Mouse (Mus musculus) intestine, embryonic 14.5 days (tissue): ENCODE results near the gene Dscaml1. TPM values are rescaled to one million over a fixed set of nuclear protein-coding genes. Genes with fewer than 3 reads are reported as not detected.
A peak's percentile ranks its signal among the peaks of the same experiment; 100 is the strongest.

Experiments used
- ATAC-seq: fragments of 200-750 bp; cut with Nextera tagmentation; replicated peaks from 2 replicates; pipeline ENCODE4 v1.8.0; 2017; ENCODE audit warnings: low read depth, moderate number of reproducible peaks, moderate TSS enrichment, moderate library complexity; ENCODE audit not compliant: low FRiP score, low TSS enrichment
- DNase-seq: peaks from one replicate; pipeline ENCODE4 v3.0.0-alpha.2; 2018; ENCODE audit warnings: low spot score
- H3K27ac ChIP-seq: fragments of 300-500 bp; sonication (generic); 2 replicates; pipeline ENCODE4 v1.5.1; 2014; ENCODE audit warnings: low read depth, mild to moderate bottlenecking, control low read depth
- H3K27me3 ChIP-seq: fragments of 300-500 bp; sonication (generic); replicated peaks from 2 replicates; pipeline ENCODE4 v1.6.1; 2014; ENCODE audit warnings: low read length, control low read depth; ENCODE audit not compliant: control insufficient read depth, insufficient read depth
- H3K36me3 ChIP-seq: fragments of 300-500 bp; sonication (generic); 2 replicates; pipeline ENCODE4 v1.6.1; 2014; ENCODE audit warnings: low read length, control low read depth; ENCODE audit not compliant: control insufficient read depth, insufficient read depth
- H3K4me1 ChIP-seq: fragments of 300-500 bp; sonication (generic); replicated peaks from 2 replicates; pipeline ENCODE4 v1.6.1; 2014; ENCODE audit warnings: low read length, control low read depth, mixed read lengths; ENCODE audit not compliant: control insufficient read depth, insufficient read depth
- H3K4me2 ChIP-seq: fragments of 300-500 bp; sonication (generic); 2 replicates; pipeline ENCODE4 v1.6.1; 2014; ENCODE audit warnings: low read length
- H3K4me3 ChIP-seq: fragments of 300-500 bp; sonication (generic); 2 replicates; pipeline ENCODE4 v1.5.1; 2014; ENCODE audit warnings: low read depth, low read length, control low read depth, mixed read lengths
- H3K9ac ChIP-seq: fragments of 300-500 bp; sonication (generic); 2 replicates; pipeline ENCODE4 v1.6.1; 2014; ENCODE audit warnings: mild to moderate bottlenecking, low read length
- H3K9me3 ChIP-seq: fragments of 300-500 bp; sonication (generic); 2 replicates; pipeline ENCODE4 v1.6.1; 2016; ENCODE audit warnings: low read length, control low read depth; ENCODE audit not compliant: control insufficient read depth
- WGBS: fragments of 180-500 bp; shearing (Covaris S2); extraction: QIAGEN DNeasy Blood & Tissue Kit; methylation state at CpG from one replicate; pipeline ENCODE4 v1.1.7; 2014; 5-methylcytosine and 5-hydroxymethylcytosine counted together
- polyA plus RNA-seq: library from polyadenylated mRNA; unstranded; fragments of >200 nt; fragmentation: Nextera tagmentation; extraction: Ambion mirVana; gene quantifications from 2 replicates; pipeline ENCODE4 v1.2.1, GENCODE M21; 2014

Gene Dscaml1
- polyA plus RNA-seq, 1 experiment from 2014 or later, result 0.41 TPM

- WGBS, result 52% methylated on average over 11 of the region's 11 CpGs
- H3K4me3 ChIP-seq, result no peak overlapping the region
Observed at GRCm38 (mm10) chr9:45682461-45682998, 256.1 kb downstream of the Dscaml1 start.

GRCm38 (mm10) chr9:45693424-45694237 is 267.2 kb downstream of the Dscaml1 start:
- WGBS, result 43% methylated on average over 10 of the region's 10 CpGs

More at GRCm38 (mm10) chr9:45682461-45682998, 256.1 kb downstream of the Dscaml1 start:
- Histone ChIP-seq H3K36me3 (no peaks in the 10 kb centered on the region), H3K4me2 (no peak overlapping the region), H3K27ac (no peak overlapping the region), H3K4me1 (peaks cover 3% of the 10 kb centered on the region; the same call in 1 of the 2 replicates), H3K27me3 (no peaks in the 10 kb centered on the region), H3K9ac (no peak overlapping the region), H3K9me3 (no peaks in the 10 kb centered on the region)
- no peak for DNase-seq
- ATAC-seq, result no peak

GRCm38 (mm10) chr9:45694256-45694655 is 267.8 kb downstream of the Dscaml1 start:
- H3K36me3 ChIP-seq, result no peaks in the 10 kb centered on the region
- no peak overlapping the region for H3K4me3 ChIP-seq
- peaks cover 6% of the 10 kb centered on the region; the same call in 1 of the 2 replicates for H3K4me1 ChIP-seq
- H3K9ac ChIP-seq, result no peak overlapping the region
- ATAC-seq (no peak), DNase-seq (no peak)
- no peak overlapping the region for H3K27ac ChIP-seq
- H3K9me3 ChIP-seq, result no peaks in the 10 kb centered on the region
- WGBS, result 23% methylated on average over 2 of the region's 2 CpGs
- no peak overlapping the region for H3K4me2 ChIP-seq
- H3K27me3 ChIP-seq, result no peaks in the 10 kb centered on the region

More at GRCm38 (mm10) chr9:45693424-45694237, 267.2 kb downstream of the Dscaml1 start:
- ATAC-seq (no peak), DNase-seq (no peak)
- Histone ChIP-seq H3K4me1 (peaks cover 6% of the 10 kb centered on the region; the same call in 1 of the 2 replicates), H3K9ac (no peak overlapping the region), H3K27ac (no peak overlapping the region), H3K9me3 (no peaks in the 10 kb centered on the region), H3K4me3 (no peak overlapping the region), H3K36me3 (no peaks in the 10 kb centered on the region), H3K4me2 (no peak overlapping the region), H3K27me3 (no peaks in the 10 kb centered on the region)

- Histone ChIP-seq H3K4me3 (no peak overlapping the region), H3K4me1 (no peaks in the 10 kb centered on the region), H3K9ac (no peak overlapping the region), H3K4me2 (no peak overlapping the region), H3K9me3 (no peaks in the 10 kb centered on the region), H3K36me3 (no peaks in the 10 kb centered on the region), H3K27me3 (no peaks in the 10 kb centered on the region), H3K27ac (no peak overlapping the region)
- WGBS, result 66% methylated on average over 10 of the region's 10 CpGs
- no peak for DNase-seq
- no peak for ATAC-seq
Observed at GRCm38 (mm10) chr9:45699171-45699570, 272.7 kb downstream of the Dscaml1 start.

GRCm38 (mm10) chr9:45703236-45703635 is 276.8 kb downstream of the Dscaml1 start:
- no peak overlapping the region for H3K4me3 ChIP-seq
- no peaks in the 10 kb centered on the region for H3K4me1 ChIP-seq
- no peak for ATAC-seq
- H3K36me3 ChIP-seq, result no peaks in the 10 kb centered on the region
- no peaks in the 10 kb centered on the region for H3K9me3 ChIP-seq
- no peak for DNase-seq
- no peaks in the 10 kb centered on the region for H3K27me3 ChIP-seq
- 84% methylated on average over 3 of the region's 3 CpGs for WGBS
- H3K9ac ChIP-seq, result no peak overlapping the region
- H3K4me2 ChIP-seq, result no peak overlapping the region
- no peak overlapping the region for H3K27ac ChIP-seq

GRCm38 (mm10) chr9:45704441-45704840 is 278.0 kb downstream of the Dscaml1 start:
- no peaks in the 10 kb centered on the region for H3K9me3 ChIP-seq

GRCm38 (mm10) chr9:45710300-45710699 is 283.9 kb downstream of the Dscaml1 start:
- peak; percentile 79 for DNase-seq
- Histone ChIP-seq H3K4me3 (no peak overlapping the region), H3K9me3 (no peaks in the 10 kb centered on the region), H3K9ac (no peak overlapping the region), H3K27me3 (no peaks in the 10 kb centered on the region), H3K4me1 (no peaks in the 10 kb centered on the region), H3K27ac (no peak overlapping the region), H3K36me3 (no peaks in the 10 kb centered on the region), H3K4me2 (no peak overlapping the region)
- ATAC-seq, result no peak
- WGBS, result 63% methylated on average over 11 of the region's 11 CpGs

More at GRCm38 (mm10) chr9:45704441-45704840, 278.0 kb downstream of the Dscaml1 start:
- WGBS, result 84% methylated on average over 3 of the region's 3 CpGs
- Histone ChIP-seq H3K4me3 (no peak overlapping the region), H3K27me3 (no peaks in the 10 kb centered on the region), H3K9ac (no peak overlapping the region), H3K4me2 (no peak overlapping the region), H3K36me3 (no peaks in the 10 kb centered on the region), H3K27ac (no peak overlapping the region), H3K4me1 (no peaks in the 10 kb centered on the region)
- ATAC-seq, result no peak
- DNase-seq, result no peak

- DNase-seq (no peak), ATAC-seq (no peak)
- H3K4me3 ChIP-seq, result no peak overlapping the region
- no peak overlapping the region for H3K4me2 ChIP-seq
- no peaks in the 10 kb centered on the region for H3K27me3 ChIP-seq
- H3K36me3 ChIP-seq, result no peaks in the 10 kb centered on the region
- H3K9me3 ChIP-seq, result no peaks in the 10 kb centered on the region
- H3K27ac ChIP-seq, result no peak overlapping the region
- WGBS, result 56% methylated on average over 3 of the region's 3 CpGs
- H3K9ac ChIP-seq, result no peak overlapping the region
- H3K4me1 ChIP-seq, result no peaks in the 10 kb centered on the region
Observed at GRCm38 (mm10) chr9:45715387-45715786, 289.0 kb downstream of the Dscaml1 start.
